Mouse (Mus musculus): ENCODE results near the gene Pgbd5.

DNA sequence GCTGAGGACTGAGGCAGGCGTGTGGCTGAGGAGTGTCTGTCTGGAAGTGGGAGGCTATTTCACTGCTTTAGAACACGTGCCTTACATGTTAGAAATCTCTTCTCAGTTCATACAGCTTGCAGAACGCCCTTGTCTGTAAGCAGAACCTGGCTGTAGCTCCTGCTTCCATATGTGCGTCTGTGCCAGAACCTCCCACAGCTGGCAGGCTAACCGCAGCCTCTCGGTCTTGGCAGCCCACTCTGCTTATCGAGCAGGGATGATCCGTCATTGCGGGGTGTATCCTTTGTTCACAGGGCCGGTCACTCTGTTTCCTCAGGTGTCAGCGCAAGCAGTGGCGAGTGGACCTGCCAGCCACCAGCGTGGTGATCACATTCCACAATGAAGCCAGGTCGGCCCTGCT is 116.1 kb downstream of the Pgbd5 start:
- TF ChIP-seq CTCF (IDR thresholded peaks at IDR 0.05) (no peak), EP300 (IDR thresholded peaks at IDR 0.05; ENCODE audit: insufficient read depth, low read depth, low read length) (no peak), POLR2A (IDR thresholded peaks at IDR 0.05; ENCODE audit: insufficient read depth, low read depth, low read length) (no peak)
